Mouse (Mus musculus): ENCODE measurements around the gene Aldh4a1. TPM values are rescaled to one million over a fixed set of nuclear protein-coding genes. Genes with fewer than 3 reads are reported as not detected.
A peak's percentile ranks its signal among the peaks of the same experiment; 100 is the strongest.

Gene Aldh4a1
- polyA plus RNA-seq (2012; ENCODE audit: insufficient read depth, low replicate concordance) = 12.3 and 18.6 TPM in 2 replicates

- Histone ChIP-seq H3K9me3 (no peaks in the 10 kb centered on the region), H3K4me3 (replicated peaks) (peak within 1 kb of the TSS; percentile 98), H3K36me3 (replicated peaks; ENCODE audit: low read length) (no peaks in the 10 kb centered on the region), H3K4me1 (peaks cover 37% of the 10 kb centered on the region), H3K27me3 (replicated peaks) (peaks cover 7% of the 10 kb centered on the region)
- TF ChIP-seq FLI1 (IDR thresholded peaks at IDR 0.05; ENCODE audit: low read length) = no peak
- TF ChIP-seq GATA1 (IDR thresholded peaks at IDR 0.05; ENCODE audit: borderline replicate concordance, low read length) = no peak
These were observed at the start of gene Aldh4a1 for GRCm38 (mm10) chr4:139622373-139623282. TSS of gene Aldh4a1 (plus strand) at chr4:139622866.

GRCm38 (mm10) chr4:139572928-139573512 lies 49.6 kb upstream of the Aldh4a1 start:
- peaks cover 26% of the 10 kb centered on the region for H3K4me1 ChIP-seq
- H3K9me3 ChIP-seq = no peaks in the 10 kb centered on the region
- H3K4me3 ChIP-seq (replicated peaks) = no peak overlapping the region
- no peak for TF ChIP-seq GATA1 (IDR thresholded peaks at IDR 0.05; ENCODE audit: borderline replicate concordance, low read length)
- TF ChIP-seq FLI1 (IDR thresholded peaks at IDR 0.05; ENCODE audit: low read length) = no peak
- H3K36me3 ChIP-seq (replicated peaks; ENCODE audit: low read length) = no peaks in the 10 kb centered on the region
- H3K27me3 ChIP-seq (replicated peaks) = peaks cover 91% of the 10 kb centered on the region

DNA sequence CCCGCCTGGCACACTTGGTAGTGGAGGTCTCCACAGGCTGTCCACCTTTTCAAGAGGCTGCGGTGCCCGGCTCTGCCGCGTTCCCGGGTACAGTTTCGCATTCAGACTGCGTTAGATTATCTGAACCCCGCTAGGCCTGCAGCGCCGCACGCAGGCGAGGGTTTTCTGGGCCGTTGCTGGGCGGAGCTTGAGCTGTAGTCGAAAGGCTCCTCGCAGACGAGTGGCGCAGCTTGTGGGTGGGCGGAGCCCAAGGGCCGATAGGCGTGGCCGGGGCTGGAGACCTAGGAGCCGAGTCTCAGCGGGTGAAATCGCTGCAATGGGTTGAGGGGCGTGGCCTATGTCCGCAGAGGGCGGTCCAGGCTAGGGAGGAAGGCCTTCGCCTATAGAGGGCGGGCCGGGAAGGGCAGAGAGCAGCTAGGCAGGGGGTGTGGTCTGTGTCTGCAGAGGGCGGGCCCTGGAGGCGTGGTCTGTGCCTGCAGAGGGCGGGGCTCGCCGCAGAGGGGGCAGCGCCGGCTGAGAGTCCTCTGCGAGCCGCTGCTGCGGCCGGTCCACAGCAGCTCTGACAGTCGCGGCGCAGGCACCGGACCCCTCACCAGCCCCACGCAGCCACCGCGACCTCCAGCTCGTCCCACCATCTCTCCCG lies 48.4 kb upstream of the Aldh4a1 start:
- TF ChIP-seq GATA1 (IDR thresholded peaks at IDR 0.05; ENCODE audit: borderline replicate concordance, low read length) (no peak), FLI1 (IDR thresholded peaks at IDR 0.05; ENCODE audit: low read length) (no peak)
- Histone ChIP-seq H3K9me3 (no peaks in the 10 kb centered on the region), H3K36me3 (replicated peaks; ENCODE audit: low read length) (no peaks in the 10 kb centered on the region), H3K4me3 (replicated peaks) (peak overlapping the region; percentile 95), H3K4me1 (peaks cover 26% of the 10 kb centered on the region), H3K27me3 (replicated peaks) (peaks cover 93% of the 10 kb centered on the region)

GRCm38 (mm10) chr4:139574799-139575672 lies 47.6 kb upstream of the Aldh4a1 start:
- Histone ChIP-seq H3K4me3 (replicated peaks) (peak overlapping the region; percentile 95), H3K9me3 (no peaks in the 10 kb centered on the region), H3K4me1 (peaks cover 26% of the 10 kb centered on the region), H3K27me3 (replicated peaks) (peaks cover 93% of the 10 kb centered on the region), H3K36me3 (replicated peaks; ENCODE audit: low read length) (no peaks in the 10 kb centered on the region)
- no peak for TF ChIP-seq GATA1 (IDR thresholded peaks at IDR 0.05; ENCODE audit: borderline replicate concordance, low read length)
- no peak for TF ChIP-seq FLI1 (IDR thresholded peaks at IDR 0.05; ENCODE audit: low read length)

- Histone ChIP-seq H3K4me1 (peaks cover 26% of the 10 kb centered on the region), H3K27me3 (replicated peaks) (peaks cover 95% of the 10 kb centered on the region), H3K9me3 (no peaks in the 10 kb centered on the region), H3K36me3 (replicated peaks; ENCODE audit: low read length) (no peaks in the 10 kb centered on the region), H3K4me3 (replicated peaks) (peak overlapping the region; percentile 95)
- TF ChIP-seq GATA1 (IDR thresholded peaks at IDR 0.05; ENCODE audit: borderline replicate concordance, low read length) (no peak), FLI1 (IDR thresholded peaks at IDR 0.05; ENCODE audit: low read length) (no peak)
These were observed 47.0 kb upstream of the Aldh4a1 start for GRCm38 (mm10) chr4:139575673-139576003.

DNA sequence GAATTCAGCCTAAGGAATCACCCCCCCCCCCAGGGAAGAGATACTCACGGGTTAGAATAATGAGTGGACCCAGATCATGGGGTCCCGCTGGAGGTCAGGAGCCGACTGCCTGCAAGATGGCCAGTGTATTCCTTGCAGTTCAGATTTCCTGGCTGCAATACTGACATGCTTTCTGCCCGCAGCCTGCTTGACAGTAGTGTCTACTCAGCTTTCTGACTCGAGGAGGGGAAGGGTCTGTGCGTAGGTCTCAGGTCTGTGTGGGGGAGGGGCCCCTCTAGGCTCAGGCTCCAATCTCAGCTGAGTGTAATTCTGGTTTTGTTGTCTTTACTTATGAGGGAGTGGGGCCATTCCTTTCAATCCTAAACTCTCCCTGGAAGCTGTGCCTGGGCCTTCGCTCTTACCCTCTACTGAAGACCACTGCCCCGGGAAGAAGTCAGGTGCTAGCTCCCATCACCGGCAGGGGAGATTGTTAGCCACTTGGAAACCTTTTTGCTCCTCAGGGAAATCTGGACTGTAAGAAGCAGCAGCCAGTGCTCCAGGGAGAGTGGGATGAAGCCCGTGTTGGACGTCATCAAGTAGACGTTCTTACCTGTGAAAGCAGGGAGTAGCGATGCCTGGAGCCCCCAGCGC lies 46.3 kb upstream of the Aldh4a1 start:
- peaks cover 97% of the 10 kb centered on the region for H3K27me3 ChIP-seq (replicated peaks)
- no peak overlapping the region for H3K4me3 ChIP-seq (replicated peaks)
- no peaks in the 10 kb centered on the region for H3K36me3 ChIP-seq (replicated peaks; ENCODE audit: low read length)
- TF ChIP-seq FLI1 (IDR thresholded peaks at IDR 0.05; ENCODE audit: low read length) = no peak
- no peak for TF ChIP-seq GATA1 (IDR thresholded peaks at IDR 0.05; ENCODE audit: borderline replicate concordance, low read length)
- no peaks in the 10 kb centered on the region for H3K9me3 ChIP-seq
- peaks cover 30% of the 10 kb centered on the region for H3K4me1 ChIP-seq

DNA sequence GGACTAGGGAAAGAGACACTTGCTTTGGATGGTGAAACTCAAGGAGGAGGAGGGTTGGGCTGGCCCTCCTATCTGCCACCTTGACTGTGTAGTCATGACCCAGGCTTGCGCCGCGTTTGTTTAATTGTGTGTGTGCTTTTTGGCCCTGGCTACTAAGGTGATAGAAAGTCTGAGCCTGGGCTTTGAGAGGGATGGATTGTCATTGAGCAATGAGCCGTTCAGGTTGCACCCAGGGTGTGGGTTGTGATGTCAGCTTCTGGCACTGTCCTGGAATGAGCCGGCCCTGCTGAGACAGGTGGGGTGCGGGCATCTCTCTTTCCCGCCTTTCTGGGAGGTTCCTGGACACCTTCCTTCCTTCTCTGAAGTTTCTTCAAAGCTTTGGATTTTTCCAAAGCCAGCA lies 45.7 kb upstream of the Aldh4a1 start:
- Histone ChIP-seq H3K27me3 (replicated peaks) (peaks cover 97% of the 10 kb centered on the region), H3K4me1 (peaks cover 32% of the 10 kb centered on the region), H3K4me3 (replicated peaks) (no peak overlapping the region), H3K36me3 (replicated peaks; ENCODE audit: low read length) (no peaks in the 10 kb centered on the region), H3K9me3 (no peaks in the 10 kb centered on the region)
- TF ChIP-seq GATA1 (IDR thresholded peaks at IDR 0.05; ENCODE audit: borderline replicate concordance, low read length) (no peak), FLI1 (IDR thresholded peaks at IDR 0.05; ENCODE audit: low read length) (no peak)

DNA sequence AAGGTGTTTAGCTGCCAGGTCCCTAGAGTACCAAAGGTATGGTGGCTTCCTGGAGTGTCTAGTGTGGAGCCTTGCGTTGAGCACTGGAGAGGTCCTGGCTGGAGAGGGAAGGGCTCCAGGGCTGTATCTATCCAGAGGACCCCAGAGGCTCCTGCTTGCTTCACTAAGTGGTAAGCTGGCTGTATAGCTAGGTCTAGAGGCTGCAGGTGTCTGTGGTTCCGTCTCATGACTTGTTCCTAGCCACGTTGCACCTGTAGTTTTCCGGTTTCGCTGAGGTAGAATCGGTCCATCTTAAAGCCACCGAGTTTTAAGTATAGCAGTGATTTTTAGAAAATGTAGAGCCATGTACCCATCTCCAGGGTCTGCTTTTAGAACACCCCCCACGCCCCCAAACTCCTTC lies 44.3 kb upstream of the Aldh4a1 start:
- TF ChIP-seq FLI1 (IDR thresholded peaks at IDR 0.05; ENCODE audit: low read length) (no peak), GATA1 (IDR thresholded peaks at IDR 0.05; ENCODE audit: borderline replicate concordance, low read length) (no peak)
- Histone ChIP-seq H3K27me3 (replicated peaks) (peaks cover 98% of the 10 kb centered on the region), H3K36me3 (replicated peaks; ENCODE audit: low read length) (no peaks in the 10 kb centered on the region), H3K9me3 (no peaks in the 10 kb centered on the region), H3K4me3 (replicated peaks) (no peak overlapping the region), H3K4me1 (peaks cover 31% of the 10 kb centered on the region)

DNA sequence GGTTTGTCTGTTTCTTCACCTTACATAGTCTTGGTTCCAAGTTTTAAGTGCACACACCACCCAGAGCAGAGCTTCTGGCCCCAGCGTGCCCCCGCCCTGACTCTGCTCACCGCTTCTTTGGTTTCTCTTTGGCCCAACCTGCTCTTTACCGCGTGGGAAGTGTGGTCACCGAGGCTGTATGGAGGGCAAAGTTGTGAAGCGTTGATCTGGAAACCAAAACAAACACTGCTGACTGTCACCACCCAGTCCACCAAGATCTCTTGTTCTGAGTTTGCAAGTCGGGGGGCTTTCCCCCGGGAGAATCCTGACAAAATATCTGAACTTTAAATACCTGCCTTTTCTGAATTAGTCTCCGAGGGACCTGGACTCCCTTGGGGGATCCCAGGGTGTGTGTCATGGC lies 43.7 kb upstream of the Aldh4a1 start:
- Histone ChIP-seq H3K4me3 (replicated peaks) (no peak overlapping the region), H3K36me3 (replicated peaks; ENCODE audit: low read length) (no peaks in the 10 kb centered on the region), H3K9me3 (no peaks in the 10 kb centered on the region), H3K27me3 (replicated peaks) (peaks cover 98% of the 10 kb centered on the region), H3K4me1 (peaks cover 25% of the 10 kb centered on the region)
- TF ChIP-seq GATA1 (IDR thresholded peaks at IDR 0.05; ENCODE audit: borderline replicate concordance, low read length) (no peak), FLI1 (IDR thresholded peaks at IDR 0.05; ENCODE audit: low read length) (no peak)

All from megakaryocyte, embryonic 14.5 days (primary cell).